Mouse (Mus musculus) bone marrow, adult 2 months (tissue): Measurements from ENCODE around the gene Wdr83.

Experiments used
- CTCF ChIP-seq: fragments of 200-500 bp; IDR thresholded peaks from 2 replicates; pipeline ENCODE4 v1.5.1; 2011; ENCODE audit warnings: low read length, control low read depth; ENCODE audit not compliant: control insufficient read depth, insufficient read depth
- POLR2A ChIP-seq: fragments of 200-500 bp; IDR thresholded peaks from 2 replicates; pipeline ENCODE4 v1.6.1; 2011; ENCODE audit warnings: low read depth, mild to moderate bottlenecking, control low read depth, low read length, borderline replicate concordance; ENCODE audit not compliant: control insufficient read depth

- TF ChIP-seq CTCF (no peak), POLR2A (no peak)
Measured at GRCm38 (mm10) chr8:85059879-85060616, 21.1 kb downstream of the Wdr83 start, which contains the start of gene Fbxw9.
